Mouse (Mus musculus) testis, adult 2 months (tissue): Measurements from ENCODE around the gene Nckap1l.

Experiments used
- CTCF ChIP-seq: fragments of 200-500 bp; IDR thresholded peaks from 2 replicates; pipeline ENCODE4 v1.5.1; 2012; ENCODE audit warnings: low read depth, mild to moderate bottlenecking, inconsistent platforms, low read length, moderate library complexity; ENCODE audit not compliant: control insufficient read depth, insufficient read depth, insufficient replicate concordance
- POLR2A ChIP-seq: fragments of 200-500 bp; IDR thresholded peaks from 2 replicates; pipeline ENCODE4 v1.6.1; 2012; ENCODE audit warnings: low read depth, mild to moderate bottlenecking, inconsistent platforms, low read length, moderate library complexity; ENCODE audit not compliant: control insufficient read depth

DNA sequence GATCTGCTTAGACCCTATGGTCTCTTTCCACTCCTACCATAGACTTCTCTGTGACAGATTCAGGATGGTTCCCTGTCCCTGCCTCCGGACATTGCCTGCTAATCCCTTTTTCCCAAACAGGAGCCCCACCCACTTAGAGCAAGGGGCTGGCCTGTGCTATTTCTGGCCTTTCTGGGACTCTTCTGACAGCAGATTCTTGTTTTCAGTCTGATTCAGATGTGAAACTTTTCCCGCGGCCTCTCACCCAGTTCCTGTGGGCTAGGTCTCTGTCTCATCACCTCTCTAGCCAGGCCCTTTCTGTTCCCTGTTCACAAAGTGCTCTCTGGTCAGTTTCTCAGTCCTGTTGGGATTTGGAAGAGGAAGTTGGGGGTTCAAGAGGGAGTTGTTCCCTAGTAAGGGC lies 61.3 kb downstream of the Nckap1l start:
- TF ChIP-seq CTCF (no peak), POLR2A (no peak)
